Mouse (Mus musculus): ENCODE measurements at regions not wholly inside any gene's neighbourhood (a gene's known extent, or its start where the extent isn't known, plus 50 kb on each side); places are given as distances from the start of the nearest gene placed in this dataset.
"Not testable (repeated sequence)": the region's sequence is repeated elsewhere in the genome, so short reads cannot be mapped to it uniquely, and the experiment has no call there.

DNA sequence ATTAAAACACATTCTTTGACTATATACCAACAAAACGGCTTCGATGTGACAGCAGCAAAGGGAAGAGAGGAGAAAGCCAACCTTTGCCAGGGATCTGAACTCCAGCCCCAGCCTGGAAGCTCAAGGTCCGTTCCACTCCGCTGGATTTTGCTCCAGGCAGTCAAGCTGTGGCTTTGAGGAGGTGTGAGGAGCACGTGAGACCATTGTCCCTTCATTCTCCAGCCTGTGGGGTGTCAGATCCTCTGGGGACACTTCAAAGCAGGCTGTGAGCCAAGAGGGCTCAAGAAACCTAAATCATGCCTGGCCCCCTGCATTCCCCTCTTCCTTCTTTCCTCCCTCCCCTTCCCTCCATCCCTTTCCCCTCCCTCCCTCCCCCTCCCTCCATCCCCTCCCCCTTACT is 154.9 kb upstream of the Rpl38 start:
- Histone ChIP-seq H3K36me3 (no peaks in the 10 kb centered on the region), H3K9ac (replicated peaks) (no peak overlapping the region), H3K4me3 (replicated peaks) (no peak overlapping the region), H3K27me3 (no peaks in the 10 kb centered on the region), H3K4me1 (replicated peaks) (peaks cover 29% of the 10 kb centered on the region), H3K4me2 (replicated peaks) (no peak overlapping the region), H3K9me3 (no peaks in the 10 kb centered on the region), H3K27ac (no peak overlapping the region)
- WGBS = 25% methylated on average over 5 of the region's 5 CpGs
- ATAC-seq = no peak

DNA sequence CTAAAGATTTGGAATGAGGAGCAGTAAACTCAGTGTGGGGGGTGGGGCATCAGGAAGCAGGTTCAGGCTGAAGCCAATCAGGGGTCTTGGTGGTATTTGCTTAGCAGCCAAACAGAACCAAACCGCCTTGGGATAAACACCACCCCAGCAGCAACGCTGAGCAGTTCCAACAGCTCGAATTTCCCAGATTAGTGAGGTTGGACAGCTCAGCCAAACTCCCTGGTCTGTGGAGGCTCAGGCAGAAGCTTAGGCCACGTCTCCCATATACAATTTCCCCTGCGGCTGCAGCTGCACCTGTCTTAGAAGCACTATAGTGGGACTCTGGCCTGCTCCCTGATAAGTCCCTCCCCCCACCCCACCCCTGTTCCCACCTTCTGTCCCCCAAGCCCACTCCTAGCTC is 156.3 kb upstream of the Rpl38 start:
- Histone ChIP-seq H3K27me3 (no peaks in the 10 kb centered on the region), H3K27ac (peak overlapping the region; percentile 1; the same call in 1 of the 2 replicates), H3K4me2 (replicated peaks) (no peak overlapping the region), H3K9me3 (no peaks in the 10 kb centered on the region), H3K9ac (replicated peaks) (no peak overlapping the region), H3K36me3 (no peaks in the 10 kb centered on the region), H3K4me3 (replicated peaks) (no peak overlapping the region), H3K4me1 (replicated peaks) (peaks cover 29% of the 10 kb centered on the region)
- no peak for ATAC-seq
- 26% methylated on average over 5 of the region's 5 CpGs for WGBS

- 13% methylated on average over 5 of the region's 5 CpGs for WGBS
- H3K27ac ChIP-seq = no peak overlapping the region; the same call in 1 of the 2 replicates
- no peaks in the 10 kb centered on the region for H3K36me3 ChIP-seq
- no peaks in the 10 kb centered on the region for H3K9me3 ChIP-seq
- H3K27me3 ChIP-seq = 0 out of 2 replicates have a peak, but pooled peaks cover 6% of the 10 kb centered on the region
- no peak overlapping the region for H3K4me3 ChIP-seq (replicated peaks)
- ATAC-seq = 0 out of 2 replicates have a peak, but pooled peaks have one; percentile 45
- H3K4me1 ChIP-seq (replicated peaks) = peaks cover 19% of the 10 kb centered on the region
- H3K4me2 ChIP-seq (replicated peaks) = no peak overlapping the region
- H3K9ac ChIP-seq (replicated peaks) = no peak overlapping the region
These were observed 165.8 kb upstream of the Rpl38 start for GRCm38 (mm10) chr11:114502562-114502961.

DNA sequence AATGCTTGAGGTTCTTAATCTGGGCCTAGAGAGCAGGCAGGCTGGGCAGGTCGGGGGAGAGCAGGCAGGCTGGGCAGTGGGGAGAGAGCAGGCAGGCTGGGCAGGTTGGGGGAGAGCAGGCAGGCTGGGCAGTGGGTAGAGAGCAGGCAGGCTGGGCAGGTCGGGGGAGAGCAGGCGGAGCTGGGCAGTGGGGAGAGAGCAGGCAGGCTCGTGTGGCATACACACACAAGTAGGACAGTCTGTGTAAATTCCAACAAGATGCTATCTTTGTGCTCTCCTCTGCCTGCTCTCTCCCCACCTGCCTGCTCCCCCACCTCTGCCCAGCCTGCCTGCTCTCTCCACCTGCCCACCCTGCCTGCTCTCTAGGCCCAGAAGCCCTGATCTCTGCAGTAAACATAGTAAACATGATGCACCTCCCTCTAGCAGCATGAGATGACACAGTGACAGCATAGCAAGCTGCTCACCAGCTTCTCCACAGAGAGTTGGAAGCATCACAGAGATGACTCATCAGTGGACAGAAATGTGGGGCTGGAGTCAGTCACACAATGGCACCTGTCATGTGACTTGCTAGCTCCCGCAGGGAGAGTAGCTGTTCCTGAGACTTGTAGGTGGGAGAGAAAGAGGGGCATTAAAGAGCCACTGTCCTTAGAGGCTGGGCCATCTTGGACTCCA is 166.3 kb upstream of the Rpl38 start:
- 54% methylated on average over 5 of the region's 5 CpGs for WGBS
- no peak overlapping the region; the same call in 1 of the 2 replicates for H3K9ac ChIP-seq (replicated peaks)
- 0 out of 2 replicates have a peak, but pooled peaks cover 6% of the 10 kb centered on the region for H3K27me3 ChIP-seq
- H3K4me3 ChIP-seq (replicated peaks) = no peak overlapping the region
- peak overlapping the region; percentile 51 for H3K27ac ChIP-seq
- H3K4me2 ChIP-seq (replicated peaks) = no peak overlapping the region
- H3K9me3 ChIP-seq = no peaks in the 10 kb centered on the region
- no peaks in the 10 kb centered on the region for H3K36me3 ChIP-seq
- H3K4me1 ChIP-seq (replicated peaks) = peaks cover 19% of the 10 kb centered on the region
- ATAC-seq = no peak

DNA sequence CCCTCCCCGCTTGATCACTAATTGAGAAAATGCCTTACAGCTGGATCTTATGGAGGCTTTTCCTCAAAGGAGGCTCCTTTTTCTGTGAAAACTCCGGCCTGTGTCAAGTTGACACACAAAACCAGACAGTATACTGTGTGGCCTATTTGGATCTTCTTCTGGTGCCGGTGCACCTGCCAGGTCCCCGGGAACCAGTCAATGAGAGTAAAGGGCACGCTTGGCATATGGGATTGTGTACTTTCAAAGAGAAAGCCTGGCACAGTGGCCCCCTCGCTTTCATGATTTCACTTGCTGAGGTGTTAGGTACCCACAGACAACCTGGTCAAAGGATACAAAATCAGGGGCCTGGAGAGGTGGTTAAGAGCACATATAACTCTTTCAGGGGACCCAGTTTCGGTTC is 167.9 kb upstream of the Rpl38 start:
- Histone ChIP-seq H3K4me1 (replicated peaks) (peaks cover 28% of the 10 kb centered on the region), H3K9ac (replicated peaks) (no peak overlapping the region), H3K27me3 (0 out of 2 replicates have a peak, but pooled peaks cover 11% of the 10 kb centered on the region), H3K9me3 (no peaks in the 10 kb centered on the region), H3K4me3 (replicated peaks) (no peak overlapping the region), H3K27ac (no peak overlapping the region), H3K36me3 (no peaks in the 10 kb centered on the region), H3K4me2 (replicated peaks) (no peak overlapping the region)
- WGBS = 94% methylated on average over 7 of the region's 7 CpGs
- ATAC-seq = no peak

- 61% methylated on average over 12 of the region's 12 CpGs for WGBS
- no peak for ATAC-seq
- Histone ChIP-seq H3K27me3 (0 out of 2 replicates have a peak, but pooled peaks cover 11% of the 10 kb centered on the region), H3K4me3 (replicated peaks) (no peak overlapping the region), H3K9ac (replicated peaks) (no peak overlapping the region), H3K4me1 (replicated peaks) (peaks cover 34% of the 10 kb centered on the region), H3K36me3 (no peaks in the 10 kb centered on the region), H3K4me2 (replicated peaks) (no peak overlapping the region), H3K27ac (0 out of 2 replicates have a peak overlapping the region, but pooled peaks have one; percentile 36), H3K9me3 (no peaks in the 10 kb centered on the region)
These were observed 168.7 kb upstream of the Rpl38 start for GRCm38 (mm10) chr11:114499665-114500064.

GRCm38 (mm10) chr11:114495520-114495921 is 172.8 kb upstream of the Rpl38 start:
- H3K9ac ChIP-seq (replicated peaks) = no peak overlapping the region

DNA sequence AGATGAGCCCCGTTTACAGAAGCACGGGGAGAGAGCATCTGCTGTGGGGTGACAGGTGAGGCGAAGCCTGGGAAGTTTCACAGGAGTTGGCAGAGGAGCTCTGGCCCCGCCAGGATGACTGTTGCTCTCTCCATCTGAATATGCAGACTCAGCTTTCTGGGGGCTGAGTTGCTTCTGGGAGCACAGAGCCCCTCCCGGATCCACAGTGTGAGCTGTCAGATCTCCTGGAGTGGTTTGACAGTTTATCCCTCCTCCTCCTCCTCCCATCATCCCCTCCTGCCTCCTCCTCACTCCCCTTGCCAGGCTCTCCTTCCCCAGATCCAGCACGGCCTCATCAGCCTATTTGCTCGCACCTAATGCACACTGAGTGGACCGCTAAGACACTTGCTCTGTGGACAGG is 181.9 kb upstream of the Rpl38 start:
- H3K9ac ChIP-seq (replicated peaks) = no peak overlapping the region
- peaks cover 19% of the 10 kb centered on the region; the same call in 1 of the 2 replicates for H3K27me3 ChIP-seq
- no peak overlapping the region for H3K27ac ChIP-seq
- WGBS = 51% methylated on average over 8 of the region's 8 CpGs
- no peaks in the 10 kb centered on the region for H3K36me3 ChIP-seq
- no peaks in the 10 kb centered on the region for H3K9me3 ChIP-seq
- peaks cover 24% of the 10 kb centered on the region for H3K4me1 ChIP-seq (replicated peaks)
- ATAC-seq = peak; percentile 34; the same call in 1 of the 2 replicates
- H3K4me2 ChIP-seq (replicated peaks) = no peak overlapping the region
- H3K4me3 ChIP-seq (replicated peaks) = no peak overlapping the region

More at GRCm38 (mm10) chr11:114495520-114495921, 172.8 kb upstream of the Rpl38 start:
- ATAC-seq = peak; percentile 58
- Histone ChIP-seq H3K4me1 (replicated peaks) (peaks cover 21% of the 10 kb centered on the region), H3K36me3 (no peaks in the 10 kb centered on the region), H3K27me3 (peaks cover 16% of the 10 kb centered on the region; the same call in 1 of the 2 replicates), H3K4me3 (replicated peaks) (no peak overlapping the region), H3K27ac (0 out of 2 replicates have a peak overlapping the region, but pooled peaks have one; percentile 47), H3K4me2 (replicated peaks) (no peak overlapping the region), H3K9me3 (no peaks in the 10 kb centered on the region)
- 68% methylated on average over 5 of the region's 5 CpGs for WGBS

- Histone ChIP-seq H3K27me3 (peaks cover 19% of the 10 kb centered on the region; the same call in 1 of the 2 replicates), H3K4me2 (replicated peaks) (no peak overlapping the region), H3K27ac (no peak overlapping the region), H3K4me3 (replicated peaks) (no peak overlapping the region), H3K9ac (replicated peaks) (no peak overlapping the region), H3K36me3 (no peaks in the 10 kb centered on the region), H3K9me3 (no peaks in the 10 kb centered on the region), H3K4me1 (replicated peaks) (peaks cover 24% of the 10 kb centered on the region)
- WGBS = 63% methylated on average over 15 of the region's 15 CpGs
- no peak for ATAC-seq
These were observed 182.9 kb upstream of the Rpl38 start for GRCm38 (mm10) chr11:114485429-114485828.

DNA sequence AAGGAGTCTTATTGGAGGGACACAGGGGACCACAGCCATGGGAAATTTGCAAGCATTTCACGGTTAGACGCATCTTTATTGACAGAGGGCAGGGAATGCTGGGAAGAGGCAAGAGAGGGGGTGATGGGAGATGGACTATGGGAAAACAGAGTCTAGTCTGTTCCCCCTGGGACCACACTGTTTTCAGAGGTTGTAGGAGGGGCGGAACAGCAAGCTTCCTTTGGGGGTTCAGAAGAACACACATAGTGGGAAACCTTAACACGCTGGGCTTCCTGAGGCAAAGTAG is 183.7 kb upstream of the Rpl38 start:
- 65% methylated on average over 4 of the region's 4 CpGs for WGBS
- Histone ChIP-seq H3K27ac (no peak overlapping the region), H3K4me1 (replicated peaks) (peaks cover 24% of the 10 kb centered on the region), H3K4me2 (replicated peaks) (no peak overlapping the region), H3K9ac (replicated peaks) (no peak overlapping the region), H3K27me3 (peaks cover 26% of the 10 kb centered on the region), H3K4me3 (replicated peaks) (no peak overlapping the region), H3K36me3 (no peaks in the 10 kb centered on the region), H3K9me3 (no peaks in the 10 kb centered on the region)
- ATAC-seq = no peak

DNA sequence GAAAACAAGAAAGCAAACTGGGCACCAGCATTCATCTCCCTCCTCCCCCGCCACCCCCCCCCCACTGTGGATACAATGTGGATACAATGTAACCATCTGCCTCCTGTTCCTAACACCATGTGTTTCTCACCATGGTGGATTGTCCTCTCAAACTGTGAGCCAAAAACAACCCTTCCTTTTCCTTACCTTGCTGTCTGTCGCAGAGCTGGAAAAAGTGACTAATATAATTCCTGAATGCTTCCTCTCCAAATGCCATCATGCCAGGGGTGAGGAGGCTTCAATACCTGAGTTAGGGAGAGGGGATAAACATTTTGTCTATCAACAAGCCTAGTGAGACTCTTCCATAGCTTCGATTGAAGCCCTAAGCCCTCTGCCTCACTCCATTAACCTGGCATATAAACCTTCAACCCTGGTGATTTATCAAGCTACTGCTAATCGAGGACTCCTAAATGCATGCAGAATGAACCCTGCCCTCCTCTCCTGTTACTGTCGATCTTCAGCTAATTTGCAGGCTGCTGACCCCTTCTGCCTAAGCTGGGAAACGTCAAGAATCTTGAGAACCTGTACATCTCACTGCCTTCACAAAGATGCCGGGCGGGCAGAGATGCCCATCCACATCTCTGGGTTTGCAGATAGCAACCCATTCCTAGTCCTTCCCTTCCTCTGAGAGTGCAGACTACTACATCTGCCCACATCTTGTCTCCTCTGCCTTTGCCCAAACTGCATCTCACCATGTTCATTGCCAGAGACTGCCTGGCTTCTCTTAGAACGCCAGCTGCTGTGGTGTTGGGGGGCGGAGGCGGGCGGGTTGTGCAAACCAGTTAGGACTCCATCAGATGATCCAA is 184.3 kb upstream of the Rpl38 start:
- 70% methylated on average over 12 of the region's 12 CpGs for WGBS
- H3K36me3 ChIP-seq = no peaks in the 10 kb centered on the region
- no peak for ATAC-seq
- H3K9me3 ChIP-seq = no peaks in the 10 kb centered on the region
- H3K9ac ChIP-seq (replicated peaks) = no peak overlapping the region
- peaks cover 26% of the 10 kb centered on the region for H3K27me3 ChIP-seq
- H3K4me1 ChIP-seq (replicated peaks) = peaks cover 26% of the 10 kb centered on the region
- H3K4me2 ChIP-seq (replicated peaks) = no peak overlapping the region
- no peak overlapping the region for H3K27ac ChIP-seq
- no peak overlapping the region for H3K4me3 ChIP-seq (replicated peaks)

DNA sequence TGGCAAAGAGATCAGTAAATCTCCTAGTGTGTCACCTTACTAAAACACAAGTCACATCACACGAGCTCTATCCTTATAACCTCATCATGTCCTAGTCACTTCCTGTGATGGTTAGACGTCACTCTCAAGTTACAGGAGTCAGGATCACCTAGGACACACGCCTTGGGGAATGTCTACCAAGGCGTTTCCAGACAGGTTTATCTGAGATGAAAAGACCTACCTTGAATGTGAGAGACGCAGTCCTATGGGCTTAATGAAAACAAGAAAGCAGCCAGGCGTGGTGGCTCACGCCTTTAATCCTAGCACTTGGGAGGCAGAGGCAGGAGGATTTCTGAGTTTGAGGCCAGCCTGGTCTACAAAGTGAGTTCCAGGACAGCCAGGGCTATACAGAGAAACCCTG is 185.0 kb upstream of the Rpl38 start:
- 94% methylated on average over 7 of the region's 7 CpGs for WGBS
- H3K27me3 ChIP-seq = peaks cover 21% of the 10 kb centered on the region
- not testable (repeated sequence) for ATAC-seq

More for the DNA sequence above, 185.0 kb upstream of the Rpl38 start:
- H3K4me2 ChIP-seq (replicated peaks); H3K9me3 ChIP-seq; H3K27ac ChIP-seq; H3K36me3 ChIP-seq; H3K4me3 ChIP-seq (replicated peaks); H3K9ac ChIP-seq (replicated peaks): not testable (repeated sequence)
- H3K4me1 ChIP-seq (replicated peaks) = peaks cover 26% of the 10 kb centered on the region
